9 mouse cellular contexts compared by ENCODE assay signal in the genomic region with DNA sequence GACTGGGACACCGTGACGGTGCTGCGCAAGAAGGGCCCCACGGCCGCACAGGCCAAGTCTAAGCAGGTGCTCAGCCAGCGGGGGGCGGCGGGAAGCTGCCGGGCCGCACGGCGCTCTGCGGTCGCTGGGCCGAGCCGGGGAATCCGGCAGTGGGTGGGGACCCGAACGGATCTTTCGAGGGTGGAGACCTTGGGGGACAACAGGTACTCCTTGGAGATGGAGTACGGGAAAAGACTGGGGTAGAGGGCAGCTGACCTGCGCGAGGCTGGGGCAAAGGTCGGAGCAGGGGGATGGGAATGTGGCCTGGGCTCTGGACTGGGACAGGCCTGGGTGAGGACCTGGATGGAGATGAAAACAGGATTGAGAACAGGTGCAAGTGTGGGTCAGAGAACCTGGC. TPM values are rescaled to one million over a fixed set of nuclear protein-coding genes. Genes with fewer than 3 reads are reported as not detected.
DNase-seq lines count a peak whose midpoint lies in the region; ATAC-seq and TF ChIP-seq lines count a peak whose summit lies in the region.
"Had no signal": no experiment of that assay in that cellular context is flagged by ENCODE, and none has a peak within 500 bp of the region (broad histone marks: within the 10 kb centered on the region; RNA-seq: fewer than 3 reads in every experiment).

No protein-coding gene starts in this region.

- no peak for TF ChIP-seq POLR2A in lung, adult 2 months (IDR thresholded peaks at IDR 0.05; ENCODE audit: borderline replicate concordance, extremely low read depth, low read depth, low read length)

- H3K9ac ChIP-seq in forebrain, embryonic 12.5 days = peak overlapping the region; percentile 96
- H3K9ac ChIP-seq in neural tube, embryonic 15.5 days (replicated peaks) = peak overlapping the region; percentile 97

- under 1% methylated on average over 24 of the region's 24 CpGs for WGBS in lung, adult 2 months
- WGBS in forebrain, embryonic 12.5 days = under 1% methylated on average over 24 of the region's 24 CpGs
- WGBS in limb, embryonic 10.5 days = under 1% methylated on average over 24 of the region's 24 CpGs
- under 1% methylated on average over 24 of the region's 24 CpGs for WGBS in neural tube, embryonic 15.5 days

- H3K4me1 ChIP-seq in lung, adult 2 months (ENCODE audit: control insufficient read depth, insufficient read depth, low read length) = peaks cover 7% of the 10 kb centered on the region
- H3K4me1 ChIP-seq in forebrain, embryonic 12.5 days = peaks cover 22% of the 10 kb centered on the region
- peaks cover 19% of the 10 kb centered on the region for H3K4me1 ChIP-seq in limb, embryonic 10.5 days
- peaks cover 30% of the 10 kb centered on the region for H3K4me1 ChIP-seq in neural tube, embryonic 15.5 days

- H3K27ac ChIP-seq in forebrain, embryonic 12.5 days = peak overlapping the region; percentile 77
- H3K27ac ChIP-seq in limb, embryonic 10.5 days = peak overlapping the region; percentile 92
- peak overlapping the region; percentile 80 for H3K27ac ChIP-seq in neural tube, embryonic 15.5 days (replicated peaks)

- H3K4me2 ChIP-seq in forebrain, embryonic 12.5 days = peak overlapping the region; percentile 94
- peak overlapping the region; percentile 84 for H3K4me2 ChIP-seq in neural tube, embryonic 15.5 days

- peaks cover 33% of the 10 kb centered on the region for H3K36me3 ChIP-seq in forebrain, embryonic 12.5 days (replicated peaks)
- H3K36me3 ChIP-seq in limb, embryonic 10.5 days = peaks cover 37% of the 10 kb centered on the region
- H3K36me3 ChIP-seq in neural tube, embryonic 15.5 days = peaks cover 34% of the 10 kb centered on the region

- no peak for TF ChIP-seq CTCF in lung, adult 2 months (IDR thresholded peaks at IDR 0.05; ENCODE audit: insufficient read depth, low read length)

- H3K27me3 ChIP-seq in forebrain, embryonic 12.5 days = no peaks in the 10 kb centered on the region
- no peaks in the 10 kb centered on the region for H3K27me3 ChIP-seq in limb, embryonic 10.5 days (ENCODE audit: low read depth, poor library complexity, severe bottlenecking)
- no peaks in the 10 kb centered on the region for H3K27me3 ChIP-seq in neural tube, embryonic 15.5 days (replicated peaks)

- H3K9me3 ChIP-seq in forebrain, embryonic 12.5 days = no peaks in the 10 kb centered on the region
- H3K9me3 ChIP-seq in limb, embryonic 10.5 days (replicated peaks) = no peaks in the 10 kb centered on the region
- H3K9me3 ChIP-seq in neural tube, embryonic 15.5 days (replicated peaks) = no peaks in the 10 kb centered on the region

- peak; percentile 48; the same call in 1 of the 2 replicates for ATAC-seq in forebrain, embryonic 12.5 days (ENCODE audit: low FRiP score)
- 0 out of 2 replicates have a peak, but pooled peaks have one; percentile 16 for ATAC-seq in neural tube, embryonic 15.5 days (ENCODE audit: low FRiP score)

- peak overlapping the region; percentile 92 for H3K4me3 ChIP-seq in lung, adult 2 months (replicated peaks; ENCODE audit: extremely low read depth, low read depth, low read length)
- peak overlapping the region; percentile 95 for H3K4me3 ChIP-seq in forebrain, embryonic 12.5 days (replicated peaks)
- peak overlapping the region; percentile 78 for H3K4me3 ChIP-seq in limb, embryonic 10.5 days
- peak overlapping the region; percentile 87 for H3K4me3 ChIP-seq in neural tube, embryonic 15.5 days (replicated peaks)

- DNase-seq in lung, adult 2 months = no peak
- DNase-seq in lung, postnatal 14 days = no peak
- no peak for DNase-seq in limb, embryonic 10.5 days (ENCODE audit: low spot score)
- no peak for DNase-seq in frontal cortex, postnatal 36 days (ENCODE audit: low spot score in 2 of 2)
- DNase-seq in left cerebral cortex, adult 11 months (ENCODE audit: low spot score) = no peak
- DNase-seq in adrenal gland, postnatal 14 days = no peak

RNA-seq across cellular contexts. Expression of a gene that starts 0.3 kb away (rescaled TPM):
- polyA plus RNA-seq in lung, adult 2 months (2012; rRNA removed) = 94.0 and 106 TPM in 2 replicates
- 332 and 360 TPM in 2 replicates for polyA plus RNA-seq in forebrain, embryonic 12.5 days (2016; fragmentation: Nextera tagmentation; extraction: Ambion mirVana)
- 307 and 320 TPM in 2 replicates for polyA plus RNA-seq in limb, embryonic 10.5 days (2016; fragmentation: Nextera tagmentation; extraction: Ambion mirVana)
- polyA plus RNA-seq in neural tube, embryonic 15.5 days (2015; fragmentation: Nextera tagmentation; extraction: Ambion mirVana) = 400 and 433 TPM in 2 replicates
- total RNA-seq in adrenal gland, postnatal 14 days (2021) = 312 and 335 TPM in 2 replicates

RNA-seq across cellular contexts. Expression of a gene that starts 11.2 kb away (rescaled TPM):
- 13.8 and 16.2 TPM in 2 replicates for polyA plus RNA-seq in lung, adult 2 months (2012; rRNA removed)
- polyA plus RNA-seq in forebrain, embryonic 12.5 days (2016; fragmentation: Nextera tagmentation; extraction: Ambion mirVana) = 33.8 and 36.8 TPM in 2 replicates
- polyA plus RNA-seq in limb, embryonic 10.5 days (2016; fragmentation: Nextera tagmentation; extraction: Ambion mirVana) = 46.1 and 46.2 TPM in 2 replicates
- polyA plus RNA-seq in neural tube, embryonic 15.5 days (2015; fragmentation: Nextera tagmentation; extraction: Ambion mirVana) = 15.4 and 21.1 TPM in 2 replicates
- 21.8 and 24.4 TPM in 2 replicates for total RNA-seq in adrenal gland, postnatal 14 days (2021)

RNA-seq across cellular contexts. Expression of a gene that starts 16.7 kb away (rescaled TPM):
- polyA plus RNA-seq in lung, adult 2 months (2012; rRNA removed) = 10.2 and 11.5 TPM in 2 replicates
- 5.2 and 5.9 TPM in 2 replicates for polyA plus RNA-seq in forebrain, embryonic 12.5 days (2016; fragmentation: Nextera tagmentation; extraction: Ambion mirVana)
- 2.3 and 8.2 TPM in 2 replicates for polyA plus RNA-seq in limb, embryonic 10.5 days (2016; fragmentation: Nextera tagmentation; extraction: Ambion mirVana)
- 2.3 and 33.0 TPM in 2 replicates for polyA plus RNA-seq in neural tube, embryonic 15.5 days (2015; fragmentation: Nextera tagmentation; extraction: Ambion mirVana)
- total RNA-seq in adrenal gland, postnatal 14 days (2021) = 4.7 and 5.0 TPM in 2 replicates

RNA-seq across cellular contexts. Expression of a gene that starts 17.1 kb away (rescaled TPM):
- polyA plus RNA-seq in lung, adult 2 months (2012; rRNA removed) = 32.7 and 59.6 TPM in 2 replicates
- polyA plus RNA-seq in forebrain, embryonic 12.5 days (2016; fragmentation: Nextera tagmentation; extraction: Ambion mirVana) = 154 and 158 TPM in 2 replicates
- 157 and 161 TPM in 2 replicates for polyA plus RNA-seq in limb, embryonic 10.5 days (2016; fragmentation: Nextera tagmentation; extraction: Ambion mirVana)
- 159 and 181 TPM in 2 replicates for polyA plus RNA-seq in neural tube, embryonic 15.5 days (2015; fragmentation: Nextera tagmentation; extraction: Ambion mirVana)
- 56.6 and 58.1 TPM in 2 replicates for total RNA-seq in adrenal gland, postnatal 14 days (2021)

RNA-seq across cellular contexts. Expression of a gene that starts 23.6 kb away (rescaled TPM):
- 0.31 and 0.34 TPM in 2 replicates for polyA plus RNA-seq in lung, adult 2 months (2012; rRNA removed)
- polyA plus RNA-seq in forebrain, embryonic 12.5 days (2016; fragmentation: Nextera tagmentation; extraction: Ambion mirVana) = 0.91 and 1.5 TPM in 2 replicates
- polyA plus RNA-seq in limb, embryonic 10.5 days (2016; fragmentation: Nextera tagmentation; extraction: Ambion mirVana) = 0.06 and 0.08 TPM in 2 replicates
- 14.5 and 18.9 TPM in 2 replicates for polyA plus RNA-seq in neural tube, embryonic 15.5 days (2015; fragmentation: Nextera tagmentation; extraction: Ambion mirVana)
- 2.1 and 3.0 TPM in 2 replicates for total RNA-seq in adrenal gland, postnatal 14 days (2021)
- total RNA-seq: neutrophil, adult 5-6 weeks had no signal
